Mouse (Mus musculus) erythroid progenitor cell, adult 5-6 weeks (primary cell): ENCODE results near the gene Krt35. TPM values are rescaled to one million over a fixed set of nuclear protein-coding genes. Genes with fewer than 3 reads are reported as not detected.

Experiments used
- ATAC-seq: replicated peaks from 2 replicates; pipeline ENCODE4 v1.8.0; 2016; ENCODE audit warnings: moderate number of reproducible peaks, mild to moderate bottlenecking, moderate TSS enrichment, inconsistent platforms; ENCODE audit not compliant: poor library complexity, low FRiP score, severe bottlenecking
- total RNA-seq, 2 experiments: library from RNA; stranded (forward) in 1 of 2; stranded (reverse) in 1 of 2; fragments of 150-400 nt in 1 of 2; fragments of 186-747, 209-891 nt in 1 of 2; gene quantifications; 2 replicates each; pipeline versions ENCODE4 v1.2.3 to v1.2.4; 2015 to 2017; ENCODE audit warnings: low replicate concordance in 2 of 2

Krt35 gene
- total RNA-seq, 2 experiments from 2014 or later = not detected

- ATAC-seq = no peak
These were observed 28.6 kb downstream of the Krt35 start for GRCm38 (mm10) chr11:100067293-100068036.

- no peak for ATAC-seq
These were observed 29.6 kb downstream of the Krt35 start for GRCm38 (mm10) chr11:100066236-100067010.

- no peak for ATAC-seq
These were observed 37.2 kb downstream of the Krt35 start for GRCm38 (mm10) chr11:100058875-100059274.

- ATAC-seq = no peak
These were observed 40.1 kb downstream of the Krt35 start for GRCm38 (mm10) chr11:100055686-100056655.

- no peak for ATAC-seq
These were observed 45.6 kb downstream of the Krt35 start, which contains the start of gene Krt31 for GRCm38 (mm10) chr11:100050451-100050850. Gene Krt31 (minus strand): TSS chr11:100050551.

GRCm38 (mm10) chr11:100047193-100047592, 48.8 kb downstream of the Krt35 start:
- no peak for ATAC-seq

DNA sequence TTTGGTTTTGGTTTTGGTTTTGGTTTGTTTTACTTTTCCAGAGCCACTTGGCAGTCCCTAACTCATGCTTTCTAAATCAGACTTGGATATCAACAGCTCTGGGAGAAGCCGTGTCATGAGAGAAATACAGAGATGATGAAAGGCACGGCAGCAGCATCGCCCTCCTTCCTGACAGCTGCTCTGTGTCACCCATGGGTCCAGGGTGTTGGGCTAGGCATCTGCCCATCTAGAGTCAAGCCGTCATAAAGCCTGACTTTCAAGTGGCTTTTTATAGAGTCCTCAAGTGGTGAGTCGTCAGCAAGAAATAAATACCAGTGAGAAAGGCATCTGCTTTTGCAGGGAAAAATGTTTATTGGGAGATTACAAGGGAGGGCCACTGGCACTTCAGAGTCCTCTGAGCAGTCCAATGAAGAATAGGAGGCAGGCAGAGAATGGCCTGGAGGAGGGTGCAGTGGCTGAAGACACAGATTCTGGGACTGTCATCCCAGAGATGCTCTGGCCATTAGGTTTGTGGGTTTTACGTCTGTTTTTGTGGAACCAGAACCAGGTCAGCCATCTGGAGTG, 49.7 kb downstream of the Krt35 start:
- ATAC-seq = no peak

Other genes with a start within 250 kb of the Krt35 start
- not detected in 2 replicates for gene Krtap4-16, start 244.6 kb downstream of the Krt35 start, total RNA-seq (2015; ENCODE audit: low replicate concordance)
- not detected in 2 replicates for gene Krtap4-16, start 244.6 kb downstream of the Krt35 start, total RNA-seq (2017; ENCODE audit: low replicate concordance)
- not detected in 2 replicates for gene Gm11568, start 238.3 kb downstream of the Krt35 start, total RNA-seq (2015; ENCODE audit: low replicate concordance)
- gene Gm11568, start 238.3 kb downstream of the Krt35 start, total RNA-seq (2017; ENCODE audit: low replicate concordance) = not detected in 2 replicates
- gene Gm11559, start 231.8 kb downstream of the Krt35 start, total RNA-seq (2015; ENCODE audit: low replicate concordance) = not detected in 2 replicates
- gene Gm11559, start 231.8 kb downstream of the Krt35 start, total RNA-seq (2017; ENCODE audit: low replicate concordance) = not detected in 2 replicates
- gene Krtap9-1, start 222.9 kb downstream of the Krt35 start, total RNA-seq (2015; ENCODE audit: low replicate concordance) = not detected in 2 replicates
- not detected in 2 replicates for gene Krtap9-1, start 222.9 kb downstream of the Krt35 start, total RNA-seq (2017; ENCODE audit: low replicate concordance)
- not detected in 2 replicates for gene Gm11567, start 217.1 kb downstream of the Krt35 start, total RNA-seq (2015; ENCODE audit: low replicate concordance)
- not detected in 2 replicates for gene Gm11567, start 217.1 kb downstream of the Krt35 start, total RNA-seq (2017; ENCODE audit: low replicate concordance)
- gene Krtap31-1, start 188.3 kb downstream of the Krt35 start, total RNA-seq (2015; ENCODE audit: low replicate concordance) = not detected in 2 replicates
- not detected in 2 replicates for gene Krtap31-1, start 188.3 kb downstream of the Krt35 start, total RNA-seq (2017; ENCODE audit: low replicate concordance)
- gene Gm11565, start 181.5 kb downstream of the Krt35 start, total RNA-seq (2015; ENCODE audit: low replicate concordance) = not detected in 2 replicates
- not detected in 2 replicates for gene Gm11565, start 181.5 kb downstream of the Krt35 start, total RNA-seq (2017; ENCODE audit: low replicate concordance)
- not detected in 2 replicates for gene Krtap31-2, start 159.9 kb downstream of the Krt35 start, total RNA-seq (2015; ENCODE audit: low replicate concordance)
- gene Krtap31-2, start 159.9 kb downstream of the Krt35 start, total RNA-seq (2017; ENCODE audit: low replicate concordance) = not detected in 2 replicates
- gene Krtap9-5, start 147.8 kb downstream of the Krt35 start, total RNA-seq (2015; ENCODE audit: low replicate concordance) = not detected in 2 replicates
- gene Krtap9-5, start 147.8 kb downstream of the Krt35 start, total RNA-seq (2017; ENCODE audit: low replicate concordance) = not detected in 2 replicates
- gene Krtap29-1, start 117.2 kb downstream of the Krt35 start, total RNA-seq (2015; ENCODE audit: low replicate concordance) = not detected in 2 replicates
- gene Krtap29-1, start 117.2 kb downstream of the Krt35 start, total RNA-seq (2017; ENCODE audit: low replicate concordance) = not detected in 2 replicates
- gene Krtap16-1, start 109.6 kb downstream of the Krt35 start, total RNA-seq (2015; ENCODE audit: low replicate concordance) = not detected in 2 replicates
- not detected in 2 replicates for gene Krtap16-1, start 109.6 kb downstream of the Krt35 start, total RNA-seq (2017; ENCODE audit: low replicate concordance)
- not detected in 2 replicates for gene Krtap17-1, start 102.2 kb downstream of the Krt35 start, total RNA-seq (2015; ENCODE audit: low replicate concordance)
- not detected in 2 replicates for gene Krtap17-1, start 102.2 kb downstream of the Krt35 start, total RNA-seq (2017; ENCODE audit: low replicate concordance)
- not detected in 2 replicates for gene Krt33a, start 80.0 kb downstream of the Krt35 start, total RNA-seq (2015; ENCODE audit: low replicate concordance)
- gene Krt33a, start 80.0 kb downstream of the Krt35 start, total RNA-seq (2017; ENCODE audit: low replicate concordance) = not detected in 2 replicates
- gene Krt33b, start 66.4 kb downstream of the Krt35 start, total RNA-seq (2015; ENCODE audit: low replicate concordance) = not detected in 2 replicates
- gene Krt33b, start 66.4 kb downstream of the Krt35 start, total RNA-seq (2017; ENCODE audit: low replicate concordance) = not detected in 2 replicates
- not detected in 2 replicates for gene Krt34, start 54.7 kb downstream of the Krt35 start, total RNA-seq (2015; ENCODE audit: low replicate concordance)
- gene Krt34, start 54.7 kb downstream of the Krt35 start, total RNA-seq (2017; ENCODE audit: low replicate concordance) = not detected in 2 replicates
- not detected in 2 replicates for gene Krt31, start 45.7 kb downstream of the Krt35 start, total RNA-seq (2015; ENCODE audit: low replicate concordance)
- gene Krt31, start 45.7 kb downstream of the Krt35 start, total RNA-seq (2017; ENCODE audit: low replicate concordance) = not detected in 2 replicates
- not detected in 2 replicates for gene Krt32, start 8.0 kb downstream of the Krt35 start, total RNA-seq (2015; ENCODE audit: low replicate concordance)
- not detected in 2 replicates for gene Krt32, start 8.0 kb downstream of the Krt35 start, total RNA-seq (2017; ENCODE audit: low replicate concordance)
- gene Krt36, start 9.4 kb upstream of the Krt35 start, total RNA-seq (2015; ENCODE audit: low replicate concordance) = not detected in 2 replicates
- gene Krt36, start 9.4 kb upstream of the Krt35 start, total RNA-seq (2017; ENCODE audit: low replicate concordance) = not detected in 2 replicates
- not detected in 2 replicates for gene Krt13, start 25.3 kb upstream of the Krt35 start, total RNA-seq (2015; ENCODE audit: low replicate concordance)
- gene Krt13, start 25.3 kb upstream of the Krt35 start, total RNA-seq (2017; ENCODE audit: low replicate concordance) = not detected in 2 replicates
- not detected in 2 replicates for gene Krt15, start 39.7 kb upstream of the Krt35 start, total RNA-seq (2015; ENCODE audit: low replicate concordance)
- gene Krt15, start 39.7 kb upstream of the Krt35 start, total RNA-seq (2017; ENCODE audit: low replicate concordance) = not detected in 2 replicates
- gene Krt19, start 52.4 kb upstream of the Krt35 start, total RNA-seq (2015; ENCODE audit: low replicate concordance) = not detected in 2 replicates
- gene Krt19, start 52.4 kb upstream of the Krt35 start, total RNA-seq (2017; ENCODE audit: low replicate concordance) = not detected in 2 replicates
- gene Krt9, start 97.0 kb upstream of the Krt35 start, total RNA-seq (2015; ENCODE audit: low replicate concordance) = not detected in 2 replicates
- not detected in 2 replicates for gene Krt9, start 97.0 kb upstream of the Krt35 start, total RNA-seq (2017; ENCODE audit: low replicate concordance)
- not detected in 2 replicates for gene Krt14, start 111.3 kb upstream of the Krt35 start, total RNA-seq (2015; ENCODE audit: low replicate concordance)
- gene Krt14, start 111.3 kb upstream of the Krt35 start, total RNA-seq (2017; ENCODE audit: low replicate concordance) = not detected in 2 replicates
- not detected in 2 replicates for gene Krt16, start 152.7 kb upstream of the Krt35 start, total RNA-seq (2015; ENCODE audit: low replicate concordance)
- not detected in 2 replicates for gene Krt16, start 152.7 kb upstream of the Krt35 start, total RNA-seq (2017; ENCODE audit: low replicate concordance)
- gene Krt17, start 164.8 kb upstream of the Krt35 start, total RNA-seq (2015; ENCODE audit: low replicate concordance) = not detected in 2 replicates
- gene Krt17, start 164.8 kb upstream of the Krt35 start, total RNA-seq (2017; ENCODE audit: low replicate concordance) = not detected in 2 replicates
- not detected in 2 replicates for gene Krt42, start 173.6 kb upstream of the Krt35 start, total RNA-seq (2015; ENCODE audit: low replicate concordance)
- not detected in 2 replicates for gene Krt42, start 173.6 kb upstream of the Krt35 start, total RNA-seq (2017; ENCODE audit: low replicate concordance)
- 1,616 and 1,886 TPM in 2 replicates for gene Eif1, start 223.6 kb upstream of the Krt35 start, total RNA-seq (2015; ENCODE audit: low replicate concordance)
- 389 and 952 TPM in 2 replicates for gene Eif1, start 223.6 kb upstream of the Krt35 start, total RNA-seq (2017; ENCODE audit: low replicate concordance)
- not detected in 2 replicates for gene Gast, start 238.2 kb upstream of the Krt35 start, total RNA-seq (2015; ENCODE audit: low replicate concordance)
- gene Gast, start 238.2 kb upstream of the Krt35 start, total RNA-seq (2017; ENCODE audit: low replicate concordance) = not detected in 2 replicates